Mouse (Mus musculus) ovary, adult 2 months (tissue): ENCODE results near the gene Slc35e3. TPM values are rescaled to one million over a fixed set of nuclear protein-coding genes. Genes with fewer than 3 reads are reported as not detected.

ENCODE experiments used
- polyA plus RNA-seq: library from polyadenylated mRNA; depleted of rRNA; stranded (reverse); fragments of >200 nt; gene quantifications from 2 replicates; pipeline ENCODE4 v1.2.3, GENCODE M21; 2012; rRNA removed

Gene Slc35e3
- polyA plus RNA-seq = 16.8 and 17.5 TPM in 2 replicates

DNA sequence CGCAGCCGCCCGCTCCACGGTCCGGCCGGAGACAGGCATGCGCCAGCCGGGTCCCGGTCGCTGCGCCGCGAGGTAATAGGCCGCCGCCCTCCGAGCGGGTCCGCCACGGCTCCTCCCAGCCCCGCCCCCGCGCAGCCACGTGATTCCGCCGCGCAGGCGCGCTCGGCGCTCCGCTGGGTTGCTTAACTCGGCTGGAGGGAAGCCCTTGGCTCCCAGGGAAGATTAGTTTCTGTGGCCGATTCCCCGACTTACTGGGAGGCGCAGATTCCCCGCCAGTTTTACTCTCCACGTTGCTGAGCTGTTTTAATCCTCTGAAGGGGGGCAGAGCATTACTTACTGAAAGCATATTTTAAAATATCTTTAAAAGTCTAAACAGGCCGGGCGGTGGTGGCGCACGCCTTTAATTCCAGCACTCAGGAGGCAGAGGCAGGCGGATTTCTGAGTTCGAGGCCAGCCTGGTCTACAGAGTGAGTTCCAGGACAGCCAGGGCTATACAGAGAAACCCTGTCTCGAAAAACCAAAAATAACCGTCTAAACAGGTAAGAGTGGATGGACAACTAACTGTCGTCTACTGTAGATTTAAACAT, at the start of gene Slc35e3:
Slc35e3 (minus strand) TSS at position 69 of the 587 bp plus-strand sequence.

DNA sequence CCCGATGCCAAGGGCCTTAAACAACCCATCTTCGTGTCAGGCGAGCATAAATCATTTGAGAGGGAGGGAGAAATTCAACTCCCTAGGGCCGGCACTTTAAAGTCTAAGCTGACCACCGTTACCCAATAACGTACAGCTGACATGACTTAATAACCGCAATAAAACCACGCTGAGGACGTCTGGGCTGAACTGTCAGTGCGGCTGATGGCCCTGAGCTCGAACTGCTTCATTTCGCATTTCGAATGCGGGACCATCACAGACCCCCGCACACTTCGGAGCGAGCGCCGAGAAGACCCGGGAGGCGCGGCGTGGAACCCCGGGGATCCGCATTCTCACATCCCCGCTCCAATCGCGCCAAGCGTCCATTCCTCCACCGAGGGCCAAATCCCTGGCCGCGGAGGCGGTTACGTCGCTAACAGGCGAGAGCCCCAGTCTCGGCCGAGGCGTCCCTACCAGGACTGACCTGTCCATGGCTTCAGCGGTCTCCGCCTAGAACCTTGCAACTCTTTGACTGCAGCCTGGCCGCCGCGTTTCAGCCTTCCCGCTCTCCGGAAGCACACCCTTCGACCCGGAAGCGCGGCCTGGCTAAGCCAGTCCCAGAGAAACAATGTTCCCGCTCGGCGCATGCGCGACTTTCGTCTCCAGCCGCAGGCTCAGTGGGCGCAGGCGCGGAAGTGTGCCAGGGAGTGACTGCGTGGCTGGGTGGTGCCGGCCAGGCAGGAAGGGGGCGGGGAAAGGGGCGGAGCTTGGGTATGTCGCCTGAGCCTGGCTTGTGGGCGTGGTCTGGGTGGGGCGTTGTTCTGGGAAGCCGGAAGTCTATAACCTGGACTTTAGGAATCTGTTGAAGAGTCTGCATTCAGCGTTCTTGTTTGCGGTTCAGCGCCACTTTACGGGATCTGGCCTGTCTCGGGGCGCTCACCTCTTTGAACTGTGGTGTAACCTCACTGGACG, 46.3 kb upstream of the Slc35e3 start, which contains the start of gene Nup107:
Nup107 (minus strand) TSS at position 565 of the 951 bp plus-strand sequence.

GRCm38 (mm10) chr10:117710604-117711141, 35.5 kb downstream of the Slc35e3 start, which contains the start of gene Mdm2:
Mdm2 (minus strand) TSS chr10:117710758.

Other genes with a start within 250 kb of the Slc35e3 start
- 2.5 and 4.8 TPM in 2 replicates for gene Cpm, start 116.9 kb downstream of the Slc35e3 start, polyA plus RNA-seq
- gene Mdm2, start 35.6 kb downstream of the Slc35e3 start, polyA plus RNA-seq = 42.1 and 78.5 TPM in 2 replicates
- gene Nup107, start 46.3 kb upstream of the Slc35e3 start, polyA plus RNA-seq = 7.5 and 7.8 TPM in 2 replicates
- gene Rap1b, start 99.7 kb upstream of the Slc35e3 start, polyA plus RNA-seq = 33.4 and 54.4 TPM in 2 replicates